Mouse (Mus musculus): ENCODE measurements around the gene Gtpbp1.

- TF ChIP-seq POLR2A (IDR thresholded peaks at IDR 0.05; ENCODE audit: insufficient read depth, low read depth, low read length) (no peak), CTCF (IDR thresholded peaks at IDR 0.05) (no peak)
These were observed 76.8 kb downstream of the Gtpbp1 start for GRCm38 (mm10) chr15:79767327-79767961.
